Mouse (Mus musculus) Patski (cell line): Measurements from ENCODE around the gene Perm1. TPM values are rescaled to one million over a fixed set of nuclear protein-coding genes. Genes with fewer than 3 reads are reported as not detected.

Source experiments
- ATAC-seq: fragments of 100-300 bp; one replicate; pipeline ENCODE4 v1.8.0; 2021
- CTCF ChIA-PET: fragments of 350-600 bp; sonication (Branson Sonifier 250); formaldehyde crosslinking; loops from one replicate; lab custom pipeline; 2022; ENCODE audit warnings: inconsistent platforms; lab: Charles Lee
- POLR2A ChIA-PET: fragments of 350-600 bp; sonication (Branson Sonifier 250); formaldehyde crosslinking; loops from one replicate; lab custom pipeline; 2022; ENCODE audit warnings: antibody characterized with exemption, inconsistent platforms; lab: Charles Lee
- DNase-seq: peaks from one replicate; pipeline ENCODE4 v3.0.0-alpha.2; 2011; ENCODE audit warnings: low read depth, low spot score
- H3K27me3 ChIP-seq: fragments of 371-371 bp; one replicate; pipeline ENCODE4 v1.5.1; 2021
- CTCF ChIP-seq: fragments of 100-300 bp; IDR thresholded peaks from one replicate; pipeline ENCODE4 v1.5.1; 2021
- in situ Hi-C: fragments of 300-500 bp; cut with MboI; formaldehyde crosslinking; loops from 3 replicates; pipeline ENCODE4 v1.11.1; 2018; ENCODE audit warnings: low pct_unique_long_range_greater_than_20kb, mixed read lengths
- polyA plus RNA-seq: library from polyadenylated mRNA; unstranded; gene quantifications from one replicate; pipeline ENCODE4 v1.2.3, GENCODE M21; 2021

The Perm1 gene
- polyA plus RNA-seq, 1 experiment from 2014 or later, result 0.33 TPM

- no peak for TF ChIP-seq CTCF
- ATAC-seq (no peak), DNase-seq (no peak)
- in situ Hi-C loops, result no loop called here
- no peaks in the 10 kb centered on the region for H3K27me3 ChIP-seq
- ChIA-PET POLR2A (no interaction called here), CTCF (no interaction called here)
These were observed 13.2 kb upstream of the Perm1 start for GRCm38 (mm10) chr4:156202462-156202893.

GRCm38 (mm10) chr4:156203001-156203412 is 12.7 kb upstream of the Perm1 start, which contains the start of gene AW011738:
AW011738 (plus strand) TSS chr4:156203304.
- POLR2A ChIA-PET, result no interaction called here
- no peaks in the 10 kb centered on the region for H3K27me3 ChIP-seq
- DNase-seq (no peak), ATAC-seq (no peak)
- in situ Hi-C loops, result no loop called here
- TF ChIP-seq CTCF, result no peak
- CTCF ChIA-PET, result no interaction called here

- DNase-seq, result no peak
- no peaks in the 10 kb centered on the region for H3K27me3 ChIP-seq
- no peak for ATAC-seq
- ChIA-PET CTCF (no interaction called here), POLR2A (no interaction called here)
- in situ Hi-C loops, result no loop called here
- no peak for TF ChIP-seq CTCF
These were observed 12.1 kb upstream of the Perm1 start for GRCm38 (mm10) chr4:156203413-156204131.

DNA sequence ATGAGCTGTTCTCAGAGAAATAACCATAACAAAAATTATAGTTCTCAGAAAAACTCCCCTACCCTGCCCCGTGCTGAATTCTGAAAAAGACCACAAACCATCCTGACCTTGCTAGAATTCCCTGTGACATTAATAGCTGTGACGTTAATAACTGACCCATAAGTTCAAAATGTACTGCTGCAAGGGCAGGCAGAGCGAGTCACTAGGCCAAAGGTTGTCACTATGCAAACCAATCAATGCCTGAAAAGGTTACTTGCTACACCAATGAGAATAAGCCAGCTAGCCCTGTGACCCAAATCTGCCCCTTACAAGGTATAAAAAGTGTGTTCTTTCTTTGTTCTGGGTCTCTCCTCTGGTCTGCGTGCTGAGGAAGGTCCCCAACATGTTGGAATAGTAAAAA is 6.8 kb upstream of the Perm1 start:
- DNase-seq (no peak), ATAC-seq (no peak)
- H3K27me3 ChIP-seq, result no peaks in the 10 kb centered on the region
- TF ChIP-seq CTCF, result no peak
- ChIA-PET CTCF (no interaction called here), POLR2A (no interaction called here)
- in situ Hi-C loops, result no loop called here

- in situ Hi-C loops, result no loop called here
- POLR2A ChIA-PET, result no interaction called here
These were observed 5.6 kb upstream of the Perm1 start for GRCm38 (mm10) chr4:156209963-156210635.

GRCm38 (mm10) chr4:156213134-156213533 is 2.5 kb upstream of the Perm1 start:
- DNase-seq, result no peak
- POLR2A ChIA-PET, result no interaction called here

More at GRCm38 (mm10) chr4:156209963-156210635, 5.6 kb upstream of the Perm1 start:
- CTCF ChIA-PET, result no interaction called here
- DNase-seq, result no peak
- no peak for TF ChIP-seq CTCF
- ATAC-seq, result no peak
- H3K27me3 ChIP-seq, result no peaks in the 10 kb centered on the region

GRCm38 (mm10) chr4:156216196-156216595 is 528 bp downstream of the Perm1 start:
- no peak for ATAC-seq

More at GRCm38 (mm10) chr4:156213134-156213533, 2.5 kb upstream of the Perm1 start:
- TF ChIP-seq CTCF, result no peak
- in situ Hi-C loops, result no loop called here
- ATAC-seq, result no peak
- H3K27me3 ChIP-seq, result no peaks in the 10 kb centered on the region
- CTCF ChIA-PET, result no interaction called here

GRCm38 (mm10) chr4:156217022-156217669 is 1.5 kb downstream of the Perm1 start:
- in situ Hi-C loops, result no loop called here
- POLR2A ChIA-PET, result no interaction called here
- ATAC-seq (no peak), DNase-seq (no peak)
- CTCF ChIA-PET, result no interaction called here
- H3K27me3 ChIP-seq, result no peaks in the 10 kb centered on the region
- no peak for TF ChIP-seq CTCF

More at GRCm38 (mm10) chr4:156216196-156216595, 528 bp downstream of the Perm1 start:
- no peak for TF ChIP-seq CTCF
- in situ Hi-C loops, result no loop called here
- no peaks in the 10 kb centered on the region for H3K27me3 ChIP-seq
- POLR2A ChIA-PET, result no interaction called here
- CTCF ChIA-PET, result no interaction called here
- no peak for DNase-seq

GRCm38 (mm10) chr4:156217838-156218237 is 2.2 kb downstream of the Perm1 start:
- TF ChIP-seq CTCF, result no peak
- ChIA-PET POLR2A (no interaction called here), CTCF (no interaction called here)
- ATAC-seq (no peak), DNase-seq (no peak)
- in situ Hi-C loops, result no loop called here
- H3K27me3 ChIP-seq, result no peaks in the 10 kb centered on the region

GRCm38 (mm10) chr4:156219936-156220335 is 4.3 kb downstream of the Perm1 start:
- no peaks in the 10 kb centered on the region for H3K27me3 ChIP-seq
- in situ Hi-C loops, result no loop called here
- no peak for DNase-seq
- TF ChIP-seq CTCF, result no peak
- ChIA-PET CTCF (no interaction called here), POLR2A (no interaction called here)
- no peak for ATAC-seq

DNA sequence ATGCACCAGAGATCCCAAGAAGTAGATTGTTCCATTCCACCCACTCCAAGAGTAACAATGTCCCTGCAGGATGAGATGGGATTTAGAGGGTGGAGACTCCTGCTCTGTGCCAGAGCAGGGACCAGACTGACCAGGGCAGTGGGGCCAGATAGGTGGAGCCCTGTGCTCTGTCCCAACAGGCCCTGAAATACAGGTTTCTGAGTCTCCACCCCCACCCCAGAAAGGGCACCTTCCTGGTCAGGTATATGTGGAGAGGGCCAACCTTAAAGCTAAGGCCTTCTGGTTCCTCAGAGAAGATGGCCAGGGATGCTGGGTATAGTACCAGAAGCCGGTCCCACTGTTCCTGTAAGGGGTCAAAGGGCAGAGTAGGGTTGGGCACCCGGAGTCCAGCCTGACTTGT is 8.6 kb downstream of the Perm1 start:
- ATAC-seq (no peak), DNase-seq (no peak)
- ChIA-PET POLR2A (no interaction called here), CTCF (no interaction called here)
- TF ChIP-seq CTCF, result no peak
- in situ Hi-C loops, result no loop called here
- H3K27me3 ChIP-seq, result no peaks in the 10 kb centered on the region
